Mouse (Mus musculus) C2C12 (cell line): ENCODE measurements around the gene Hdac6.

Experiments
- CEBPB ChIP-seq: IDR thresholded peaks from one replicate; pipeline ENCODE4 v1.6.1; 2011; ENCODE audit warnings: low read depth, mild to moderate bottlenecking, control low read depth, moderate library complexity
- CTCF ChIP-seq: IDR thresholded peaks from one replicate; pipeline ENCODE4 v1.5.1; 2011; ENCODE audit not compliant: control insufficient read depth, insufficient read depth, insufficient read length
- FOSL1 ChIP-seq: IDR thresholded peaks from one replicate; pipeline ENCODE4 v1.8.0; 2011; ENCODE audit warnings: mild to moderate bottlenecking, low read length; ENCODE audit not compliant: poor library complexity, insufficient read depth, severe bottlenecking
- MAX ChIP-seq: IDR thresholded peaks from one replicate; pipeline ENCODE4 v1.6.1; 2011; ENCODE audit warnings: mild to moderate bottlenecking, control low read depth
- MYOD1 ChIP-seq: IDR thresholded peaks from one replicate; pipeline ENCODE4 v1.6.1; 2011; ENCODE audit warnings: low read depth; ENCODE audit not compliant: control insufficient read depth, insufficient read length
- MYOG ChIP-seq: IDR thresholded peaks from one replicate; pipeline ENCODE4 v1.6.1; 2011; ENCODE audit not compliant: control insufficient read depth, insufficient read length; ENCODE audit errors: extremely low read depth
- USF1 ChIP-seq: IDR thresholded peaks from one replicate; pipeline ENCODE4 v1.6.1; 2011; ENCODE audit warnings: low read depth, mild to moderate bottlenecking, control low read depth, moderate library complexity

DNA sequence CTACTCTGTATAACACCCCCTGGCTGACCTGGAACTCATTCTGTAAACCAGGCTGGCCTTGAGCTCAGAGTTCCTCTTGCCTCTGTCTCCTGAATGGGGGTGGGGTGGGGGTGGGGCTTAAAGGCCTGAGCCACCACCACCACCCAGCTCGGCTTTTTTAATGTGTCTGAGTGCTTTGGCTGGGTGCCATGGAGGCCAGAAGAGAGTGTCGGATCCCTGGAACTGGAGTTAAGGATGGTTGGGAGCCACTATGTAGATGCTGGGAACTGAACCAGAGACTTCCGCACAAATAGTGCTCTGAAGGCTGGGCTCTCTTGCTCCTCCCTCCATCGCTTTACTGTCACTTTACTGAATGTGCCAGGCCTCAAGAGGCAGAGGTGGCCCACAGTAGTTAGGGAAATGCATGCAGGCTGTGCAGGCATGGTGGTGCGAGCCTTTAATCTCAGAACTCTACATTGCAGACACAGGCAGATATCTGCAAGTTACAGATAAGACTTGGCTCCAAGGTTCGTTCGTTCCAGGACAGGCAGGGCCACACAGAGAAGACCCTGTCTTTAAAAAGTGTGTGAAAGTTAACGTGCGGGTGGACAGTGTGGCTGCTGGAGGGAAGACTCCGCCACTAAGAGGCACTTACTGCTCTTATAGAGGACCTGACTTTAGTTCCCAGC, 45.5 kb upstream of the Hdac6 start:
- TF ChIP-seq CTCF (no peak), MYOG (no peak), MYOD1 (no peak), MAX (no peak), USF1 (no peak), FOSL1 (no peak), CEBPB (no peak)
